27 mouse cellular contexts compared by ENCODE assay signal in the genomic region with DNA sequence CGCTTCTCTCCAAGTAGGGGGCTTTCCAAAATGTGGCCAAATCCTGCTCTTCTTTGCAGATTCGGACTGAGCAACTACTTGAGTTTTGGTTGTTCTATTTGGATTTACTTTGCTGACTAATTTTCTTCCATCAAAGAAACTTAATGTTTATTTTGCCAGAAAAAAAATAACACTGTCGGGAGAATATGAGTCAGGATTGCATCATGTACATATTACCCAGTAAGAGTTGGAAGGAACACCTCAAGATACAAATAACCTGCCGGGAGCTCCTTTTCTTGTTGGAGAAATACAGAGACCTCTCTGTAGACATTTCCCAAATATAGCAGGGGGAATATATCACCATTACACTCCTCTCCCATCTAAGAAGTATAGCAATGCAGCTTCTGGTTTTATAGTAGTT.
"Had no signal": no experiment of that assay in that cellular context is flagged by ENCODE, and none has a peak within 500 bp of the region (broad histone marks: within the 10 kb centered on the region; RNA-seq: fewer than 3 reads in every experiment).

No protein-coding gene starts in this region.

- DNase-seq: gastrocnemius, postnatal 14 days; gastrocnemius, postnatal 36 days; heart, adult 11 months; heart, adult 2 months; heart, postnatal 14 days; heart, postnatal 36 days; kidney, adult 18-20 months; kidney, adult 8-10 months; kidney, postnatal 10 days; kidney, postnatal 25 days; kidney, postnatal 4 days; liver; liver, embryonic 13.5 days had no signal

- ATAC-seq: hindbrain, embryonic 16.5 days; inflammation-experienced regulatory T-cells, adult 6 months; intestine, embryonic 15.5 days; intestine, postnatal 0 days had no signal

- H3K36me3 ChIP-seq: heart, embryonic 13.5 days; heart, embryonic 15.5 days; intestine, embryonic 15.5 days; limb, embryonic 10.5 days; limb, embryonic 12.5 days; liver, embryonic 13.5 days; liver, embryonic 15.5 days had no signal

- H3K4me1 ChIP-seq: heart, embryonic 13.5 days; heart, embryonic 15.5 days; intestine, embryonic 15.5 days; limb, embryonic 10.5 days; limb, embryonic 12.5 days; liver, embryonic 13.5 days; liver, embryonic 15.5 days had no signal

- H3K4me2 ChIP-seq: heart, embryonic 11.5 days; heart, embryonic 13.5 days; heart, embryonic 15.5 days; hindbrain, embryonic 14.5 days; intestine, embryonic 15.5 days; limb, embryonic 12.5 days; liver, embryonic 11.5 days; liver, embryonic 13.5 days; liver, embryonic 15.5 days had no signal

- H3K9ac ChIP-seq: heart, embryonic 13.5 days; heart, embryonic 15.5 days; hindbrain, embryonic 14.5 days; intestine, embryonic 15.5 days; limb, embryonic 12.5 days; liver, embryonic 13.5 days; liver, embryonic 15.5 days had no signal

- H3K27me3 ChIP-seq: heart, embryonic 13.5 days; heart, embryonic 15.5 days; intestine, embryonic 15.5 days; limb, embryonic 12.5 days; liver, embryonic 13.5 days; liver, embryonic 15.5 days had no signal

- H3K27ac ChIP-seq: heart, adult 2 months; heart, embryonic 13.5 days; heart, embryonic 15.5 days; hindbrain, embryonic 14.5 days; intestine, embryonic 15.5 days; layer of hippocampus, adult 2 months; left cerebral cortex, adult 2 months; limb, embryonic 10.5 days; limb, embryonic 12.5 days; liver, embryonic 13.5 days; liver, embryonic 15.5 days had no signal

- H3K4me3 ChIP-seq: heart, adult 2 months; heart, embryonic 13.5 days; heart, embryonic 15.5 days; intestine, embryonic 15.5 days; layer of hippocampus, adult 2 months; left cerebral cortex, adult 2 months; limb, embryonic 10.5 days; limb, embryonic 12.5 days; liver, embryonic 13.5 days; liver, embryonic 15.5 days had no signal

- H3K9me3 ChIP-seq: heart, embryonic 13.5 days; heart, embryonic 15.5 days; intestine, embryonic 15.5 days; limb, embryonic 10.5 days; limb, embryonic 12.5 days; liver, embryonic 13.5 days; liver, embryonic 15.5 days had no signal
